ENCODE assay signal across 14 mouse cellular contexts in genomic region chr7:99523121-99523520, GRCm38 (mm10). TPM values are rescaled to one million over a fixed set of nuclear protein-coding genes. Genes with fewer than 3 reads are reported as not detected.
"Had no signal": no experiment of that assay in that cellular context is flagged by ENCODE, and none has a peak within 500 bp of the region (broad histone marks: within the 10 kb centered on the region; RNA-seq: fewer than 3 reads in every experiment).

No protein-coding gene starts in this region.

- H3K4me1 ChIP-seq: limb, embryonic 12.5 days; midbrain, embryonic 13.5 days had no signal

- H3K27ac ChIP-seq: hindbrain, embryonic 14.5 days; limb, embryonic 12.5 days; liver, embryonic 14.5 days; macrophage; midbrain, embryonic 13.5 days; stomach, postnatal 0 days had no signal

- H3K4me2 ChIP-seq: hindbrain, embryonic 14.5 days; limb, embryonic 12.5 days; midbrain, embryonic 13.5 days had no signal

- H3K4me3 ChIP-seq: limb, embryonic 12.5 days; megakaryocyte, embryonic 14.5 days; midbrain, embryonic 13.5 days had no signal

- H3K9me3 ChIP-seq: midbrain, embryonic 13.5 days had no signal

- H3K27me3 ChIP-seq: limb, embryonic 12.5 days; megakaryocyte, embryonic 14.5 days; midbrain, embryonic 13.5 days had no signal

- H3K36me3 ChIP-seq: limb, embryonic 12.5 days; midbrain, embryonic 13.5 days had no signal

- ATAC-seq: intestine, embryonic 16.5 days; midbrain, embryonic 13.5 days had no signal

- H3K9ac ChIP-seq: hindbrain, embryonic 14.5 days; limb, embryonic 12.5 days; midbrain, embryonic 13.5 days had no signal

- DNase-seq: kidney, adult 8-10 months; kidney, postnatal 14 days; liver; right cerebral cortex, adult 18-20 months; thymus, adult 2 months; thymus, postnatal 25 days had no signal

RNA-seq across cellular contexts. Expression of gene Klhl35, which starts 57.3 kb away (rescaled TPM):
- polyA plus RNA-seq: macrophage had no signal
